Mouse (Mus musculus) neural tube, embryonic 11.5 days (tissue): ENCODE results near the gene Ccdc34. TPM values are rescaled to one million over a fixed set of nuclear protein-coding genes. Genes with fewer than 3 reads are reported as not detected.

Experiments used
- ATAC-seq: fragments of 200-750 bp; cut with Nextera tagmentation; 2 replicates; pipeline ENCODE4 v1.8.0; 2017; ENCODE audit warnings: moderate number of reproducible peaks, mild to moderate bottlenecking, moderate TSS enrichment, moderate library complexity; ENCODE audit not compliant: insufficient read depth, low FRiP score, low TSS enrichment
- DNase-seq: peaks from one replicate; pipeline ENCODE4 v3.0.0-alpha.2; 2015; ENCODE audit warnings: low spot score
- H3K27ac ChIP-seq: fragments of 300-500 bp; sonication (generic); 2 replicates; pipeline ENCODE4 v1.5.1; 2014; ENCODE audit warnings: low read depth, mild to moderate bottlenecking, low read length
- H3K27me3 ChIP-seq: fragments of 300-500 bp; sonication (generic); 2 replicates; pipeline ENCODE4 v1.6.1; 2014; ENCODE audit warnings: mild to moderate bottlenecking, low read length, mixed read lengths; ENCODE audit not compliant: control insufficient read depth, insufficient read depth
- H3K36me3 ChIP-seq: fragments of 300-500 bp; sonication (generic); 2 replicates; pipeline ENCODE4 v1.6.1; 2014; ENCODE audit warnings: mild to moderate bottlenecking, low read length, moderate library complexity, mixed read lengths; ENCODE audit not compliant: control insufficient read depth, insufficient read depth
- H3K4me1 ChIP-seq: fragments of 300-500 bp; sonication (generic); 2 replicates; pipeline ENCODE4 v1.6.1; 2014; ENCODE audit warnings: low read length, mixed read lengths; ENCODE audit not compliant: control insufficient read depth, insufficient read depth
- H3K4me2 ChIP-seq: fragments of 300-500 bp; sonication (generic); 2 replicates; pipeline ENCODE4 v1.6.1; 2014; ENCODE audit warnings: low read depth, mild to moderate bottlenecking, moderate library complexity
- H3K4me3 ChIP-seq: fragments of 300-500 bp; sonication (generic); 2 replicates; pipeline ENCODE4 v1.5.1; 2014; ENCODE audit warnings: low read depth, low read length
- H3K9ac ChIP-seq: fragments of 300-500 bp; sonication (generic); 2 replicates; pipeline ENCODE4 v1.6.1; 2014; ENCODE audit warnings: mild to moderate bottlenecking, low read length
- H3K9me3 ChIP-seq: fragments of 300-500 bp; sonication (generic); 2 replicates; pipeline ENCODE4 v1.6.1; 2016; ENCODE audit warnings: low read length; ENCODE audit not compliant: control insufficient read depth
- WGBS: fragments of 180-500 bp; shearing (Covaris S2); extraction: QIAGEN DNeasy Blood & Tissue Kit; methylation state at CpG from one replicate; pipeline ENCODE4 v1.1.7; 2014; 5-methylcytosine and 5-hydroxymethylcytosine counted together
- polyA plus RNA-seq: library from polyadenylated mRNA; unstranded; fragments of >200 nt; fragmentation: Nextera tagmentation; extraction: Ambion mirVana; gene quantifications from 2 replicates; pipeline ENCODE4 v1.2.1, GENCODE M21; 2014

Ccdc34 gene
- polyA plus RNA-seq, 1 experiment from 2014 or later: 52.3 TPM

- no peak overlapping the region for H3K4me2 ChIP-seq
- H3K9me3 ChIP-seq: no peaks in the 10 kb centered on the region
- WGBS: 68% methylated on average over 4 of the region's 4 CpGs
- H3K4me1 ChIP-seq: no peaks in the 10 kb centered on the region; the same call in 1 of the 2 replicates
- no peak for ATAC-seq
- no peaks in the 10 kb centered on the region for H3K36me3 ChIP-seq
- H3K27ac ChIP-seq: no peak overlapping the region
- no peak for DNase-seq
- no peaks in the 10 kb centered on the region for H3K27me3 ChIP-seq
- no peak overlapping the region for H3K9ac ChIP-seq
- no peak overlapping the region for H3K4me3 ChIP-seq
These were observed 19.0 kb downstream of the Ccdc34 start for GRCm38 (mm10) chr2:110036665-110037064.

GRCm38 (mm10) chr2:110037221-110037620 lies 19.6 kb downstream of the Ccdc34 start:
- 80% methylated on average over 2 of the region's 2 CpGs for WGBS

GRCm38 (mm10) chr2:110038341-110038740 lies 20.7 kb downstream of the Ccdc34 start:
- Histone ChIP-seq H3K4me3 (no peak overlapping the region), H3K4me2 (no peak overlapping the region), H3K36me3 (no peaks in the 10 kb centered on the region), H3K9ac (no peak overlapping the region), H3K9me3 (no peaks in the 10 kb centered on the region), H3K27me3 (no peaks in the 10 kb centered on the region), H3K4me1 (no peaks in the 10 kb centered on the region; the same call in 1 of the 2 replicates), H3K27ac (no peak overlapping the region)
- no peak for ATAC-seq
- WGBS: 78% methylated on average over 5 of the region's 5 CpGs
- DNase-seq: no peak

More at GRCm38 (mm10) chr2:110037221-110037620, 19.6 kb downstream of the Ccdc34 start:
- H3K4me1 ChIP-seq: no peaks in the 10 kb centered on the region; the same call in 1 of the 2 replicates
- no peaks in the 10 kb centered on the region for H3K27me3 ChIP-seq
- no peak for DNase-seq
- no peak overlapping the region for H3K27ac ChIP-seq
- H3K36me3 ChIP-seq: no peaks in the 10 kb centered on the region
- H3K9me3 ChIP-seq: no peaks in the 10 kb centered on the region
- ATAC-seq: no peak
- no peak overlapping the region for H3K4me3 ChIP-seq
- no peak overlapping the region for H3K9ac ChIP-seq
- H3K4me2 ChIP-seq: no peak overlapping the region

- Histone ChIP-seq H3K9ac (no peak overlapping the region), H3K4me3 (no peak overlapping the region), H3K27ac (no peak overlapping the region), H3K4me1 (no peaks in the 10 kb centered on the region), H3K36me3 (no peaks in the 10 kb centered on the region), H3K9me3 (no peaks in the 10 kb centered on the region), H3K27me3 (no peaks in the 10 kb centered on the region), H3K4me2 (no peak overlapping the region)
- 73% methylated on average over 5 of the region's 5 CpGs for WGBS
- ATAC-seq: no peak
- no peak for DNase-seq
These were observed 25.5 kb downstream of the Ccdc34 start for GRCm38 (mm10) chr2:110042861-110043760.

- H3K4me1 ChIP-seq: no peaks in the 10 kb centered on the region
- no peak overlapping the region for H3K4me2 ChIP-seq
- H3K4me3 ChIP-seq: no peak overlapping the region
- no peak overlapping the region for H3K9ac ChIP-seq
- H3K27me3 ChIP-seq: no peaks in the 10 kb centered on the region
- H3K27ac ChIP-seq: no peak overlapping the region
- WGBS: 57% methylated on average over 4 of the region's 4 CpGs
- H3K9me3 ChIP-seq: no peaks in the 10 kb centered on the region
- no peak for DNase-seq
- H3K36me3 ChIP-seq: no peaks in the 10 kb centered on the region
- no peak for ATAC-seq
These were observed 40.8 kb downstream of the Ccdc34 start for GRCm38 (mm10) chr2:110058424-110058823.

GRCm38 (mm10) chr2:110063131-110063530 lies 45.5 kb downstream of the Ccdc34 start:
- WGBS: 88% methylated on average over 1 of the region's 1 CpGs
- Histone ChIP-seq H3K36me3 (no peaks in the 10 kb centered on the region), H3K9me3 (no peaks in the 10 kb centered on the region), H3K4me3 (no peak overlapping the region), H3K9ac (no peak overlapping the region), H3K4me1 (no peaks in the 10 kb centered on the region), H3K27me3 (no peaks in the 10 kb centered on the region), H3K4me2 (no peak overlapping the region), H3K27ac (no peak overlapping the region)
- DNase-seq (no peak), ATAC-seq (no peak)

GRCm38 (mm10) chr2:110068916-110069315 lies 51.3 kb downstream of the Ccdc34 start:
- DNase-seq (no peak), ATAC-seq (no peak)
- Histone ChIP-seq H3K9me3 (no peaks in the 10 kb centered on the region), H3K4me2 (no peak overlapping the region), H3K27ac (no peak overlapping the region), H3K36me3 (no peaks in the 10 kb centered on the region), H3K9ac (no peak overlapping the region), H3K27me3 (no peaks in the 10 kb centered on the region), H3K4me1 (no peaks in the 10 kb centered on the region), H3K4me3 (no peak overlapping the region)

GRCm38 (mm10) chr2:110073023-110073422 lies 55.4 kb downstream of the Ccdc34 start:
- DNase-seq (no peak), ATAC-seq (no peak)
- H3K9ac ChIP-seq: no peak overlapping the region
- no peaks in the 10 kb centered on the region for H3K9me3 ChIP-seq
- no peak overlapping the region for H3K4me3 ChIP-seq
- no peaks in the 10 kb centered on the region for H3K36me3 ChIP-seq
- H3K4me2 ChIP-seq: no peak overlapping the region
- H3K27ac ChIP-seq: no peak overlapping the region
- H3K4me1 ChIP-seq: no peaks in the 10 kb centered on the region
- 91% methylated on average over 6 of the region's 6 CpGs for WGBS
- H3K27me3 ChIP-seq: no peaks in the 10 kb centered on the region
